Mouse (Mus musculus) hindbrain, embryonic 14.5 days (tissue): Measurements from ENCODE around the gene Pum2. TPM values are rescaled to one million over a fixed set of nuclear protein-coding genes. Genes with fewer than 3 reads are reported as not detected.
A peak's percentile ranks its signal among the peaks of the same experiment; 100 is the strongest.

Experiments
- ATAC-seq: fragments of 200-750 bp; cut with Nextera tagmentation; 2 replicates; pipeline ENCODE4 v1.8.0; 2017; ENCODE audit warnings: moderate number of reproducible peaks, mild to moderate bottlenecking, moderate TSS enrichment, moderate library complexity; ENCODE audit not compliant: low FRiP score
- DNase-seq: peaks from one replicate; pipeline ENCODE4 v3.0.0-alpha.2; 2015; ENCODE audit warnings: low spot score
- H3K27ac ChIP-seq: fragments of 300-500 bp; sonication (generic); 2 replicates; pipeline ENCODE4 v1.5.1; 2014; ENCODE audit warnings: mild to moderate bottlenecking, moderate library complexity
- H3K27me3 ChIP-seq: fragments of 300-500 bp; sonication (generic); 2 replicates; pipeline ENCODE4 v1.6.1; 2014; ENCODE audit warnings: mild to moderate bottlenecking, low read length, mixed read lengths; ENCODE audit not compliant: control insufficient read depth, insufficient read depth
- H3K36me3 ChIP-seq: fragments of 300-500 bp; sonication (generic); replicated peaks from 2 replicates; pipeline ENCODE4 v1.6.1; 2014; ENCODE audit not compliant: control insufficient read depth, insufficient read depth
- H3K4me1 ChIP-seq: fragments of 300-500 bp; sonication (generic); replicated peaks from 2 replicates; pipeline ENCODE4 v1.6.1; 2014; ENCODE audit warnings: antibody characterized with exemption, low read length, mixed read lengths; ENCODE audit not compliant: control insufficient read depth, insufficient read depth
- H3K4me2 ChIP-seq: fragments of 300-500 bp; sonication (generic); replicated peaks from 2 replicates; pipeline ENCODE4 v1.6.1; 2014; ENCODE audit warnings: mild to moderate bottlenecking, moderate library complexity
- H3K4me3 ChIP-seq: fragments of 300-500 bp; sonication (generic); replicated peaks from 2 replicates; pipeline ENCODE4 v1.5.1; 2014; ENCODE audit warnings: mild to moderate bottlenecking, low read length
- H3K9ac ChIP-seq: fragments of 300-500 bp; sonication (generic); 2 replicates; pipeline ENCODE4 v1.6.1; 2014
- H3K9me3 ChIP-seq: fragments of 300-500 bp; sonication (generic); 2 replicates; pipeline ENCODE4 v1.6.1; 2016; ENCODE audit warnings: low read length; ENCODE audit not compliant: control insufficient read depth
- WGBS: fragments of 180-500 bp; shearing (Covaris S2); extraction: QIAGEN DNeasy Blood & Tissue Kit; methylation state at CpG from one replicate; pipeline ENCODE4 v1.1.7; 2014; 5-methylcytosine and 5-hydroxymethylcytosine counted together
- polyA plus RNA-seq: library from polyadenylated mRNA; unstranded; fragments of >200 nt; fragmentation: Nextera tagmentation; extraction: Ambion mirVana; gene quantifications from 2 replicates; pipeline ENCODE4 v1.2.1, GENCODE M21; 2014

Gene Pum2
- polyA plus RNA-seq, 1 experiment from 2014 or later: 64.9 TPM

- no peaks in the 10 kb centered on the region for H3K27me3 ChIP-seq
- no peak overlapping the region for H3K27ac ChIP-seq
- no peak overlapping the region for H3K9ac ChIP-seq
- WGBS: 94% methylated on average over 12 of the region's 12 CpGs
- no peak for DNase-seq
- no peaks in the 10 kb centered on the region for H3K4me1 ChIP-seq
- no peak for ATAC-seq
- no peak overlapping the region for H3K4me2 ChIP-seq
- no peaks in the 10 kb centered on the region for H3K9me3 ChIP-seq
- peaks cover 12% of the 10 kb centered on the region for H3K36me3 ChIP-seq
- H3K4me3 ChIP-seq: no peak overlapping the region
Measured at GRCm38 (mm10) chr12:8790615-8791014, 116.7 kb downstream of the Pum2 start.

GRCm38 (mm10) chr12:8793410-8794051, 119.6 kb downstream of the Pum2 start:
- Histone ChIP-seq H3K4me3 (no peak overlapping the region), H3K27me3 (no peaks in the 10 kb centered on the region), H3K4me1 (no peaks in the 10 kb centered on the region), H3K4me2 (no peak overlapping the region), H3K9ac (no peak overlapping the region), H3K27ac (no peak overlapping the region), H3K36me3 (peaks cover 12% of the 10 kb centered on the region), H3K9me3 (no peaks in the 10 kb centered on the region)
- ATAC-seq (peak; percentile 32; the same call in 1 of the 2 replicates), DNase-seq (no peak)
- 88% methylated on average over 2 of the region's 2 CpGs for WGBS

DNA sequence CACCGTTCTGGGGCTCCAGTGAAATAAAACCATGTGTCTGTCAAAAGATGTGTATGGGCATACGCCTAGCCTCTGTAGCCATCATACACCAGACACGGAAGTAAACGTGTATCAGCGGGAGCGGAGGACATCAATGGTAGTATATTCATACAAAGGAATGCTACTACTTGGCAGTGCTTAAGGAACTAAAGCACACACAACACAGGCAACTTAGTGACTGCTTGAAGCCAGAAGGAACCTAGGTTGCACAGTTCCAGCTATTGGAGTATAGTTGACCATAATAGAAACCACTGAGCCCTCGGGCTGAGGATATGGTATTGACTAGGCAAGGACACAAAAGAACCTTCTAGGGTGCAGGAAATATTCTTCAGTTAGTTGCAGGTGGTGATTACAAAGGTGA, 124.0 kb downstream of the Pum2 start:
- no peaks in the 10 kb centered on the region for H3K27me3 ChIP-seq
- H3K4me1 ChIP-seq: no peaks in the 10 kb centered on the region
- ATAC-seq (no peak), DNase-seq (no peak)
- H3K4me2 ChIP-seq: no peak overlapping the region
- WGBS: 91% methylated on average over 7 of the region's 7 CpGs
- no peaks in the 10 kb centered on the region for H3K9me3 ChIP-seq
- no peaks in the 10 kb centered on the region; the same call in 1 of the 2 replicates for H3K36me3 ChIP-seq
- H3K9ac ChIP-seq: no peak overlapping the region
- no peak overlapping the region for H3K27ac ChIP-seq
- H3K4me3 ChIP-seq: no peak overlapping the region

GRCm38 (mm10) chr12:8798486-8799020, 124.6 kb downstream of the Pum2 start:
- DNase-seq (no peak), ATAC-seq (no peak)
- H3K27ac ChIP-seq: no peak overlapping the region
- WGBS: 55% methylated on average over 9 of the region's 9 CpGs
- H3K9me3 ChIP-seq: no peaks in the 10 kb centered on the region
- H3K4me3 ChIP-seq: no peak overlapping the region
- H3K36me3 ChIP-seq: no peaks in the 10 kb centered on the region
- no peak overlapping the region for H3K4me2 ChIP-seq
- no peak overlapping the region for H3K9ac ChIP-seq
- no peaks in the 10 kb centered on the region for H3K4me1 ChIP-seq
- H3K27me3 ChIP-seq: no peaks in the 10 kb centered on the region

Other genes with a start within 250 kb of the Pum2 start
- gene Rhob, start 174.1 kb upstream of the Pum2 start, polyA plus RNA-seq: 113 and 131 TPM in 2 replicates
- not detected in 2 replicates for gene Slc7a15, start 75.1 kb upstream of the Pum2 start, polyA plus RNA-seq
- 16.8 and 18.1 TPM in 2 replicates for gene Sdc1, start 97.2 kb downstream of the Pum2 start, polyA plus RNA-seq
- gene Laptm4a, start 247.5 kb downstream of the Pum2 start, polyA plus RNA-seq: 173 and 189 TPM in 2 replicates